Mouse (Mus musculus): ENCODE measurements around the gene Nos1. TPM values are rescaled to one million over a fixed set of nuclear protein-coding genes. Genes with fewer than 3 reads are reported as not detected.

Nos1 gene
- polyA plus RNA-seq, 1 experiment from 2014 or later, result 0.50 TPM

DNA sequence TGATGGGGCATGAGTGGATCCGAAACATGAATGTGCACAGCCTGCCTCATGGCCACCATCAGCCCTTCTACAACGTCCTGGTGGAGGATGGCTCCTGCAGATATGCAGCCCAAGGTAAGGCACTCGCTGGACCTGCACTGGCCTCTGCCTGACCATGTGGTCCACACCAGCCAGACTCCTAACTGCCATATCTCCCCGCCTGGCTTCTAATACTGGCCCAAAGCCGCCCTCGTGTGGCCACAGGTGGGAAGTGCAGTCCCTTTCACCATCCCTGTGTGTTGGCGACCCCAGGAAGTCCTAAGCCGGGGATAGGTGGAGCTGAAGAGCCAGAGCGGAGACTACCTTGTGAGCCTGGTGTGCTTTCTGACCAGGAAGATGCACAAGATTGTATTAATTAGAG is 221.2 kb downstream of the Nos1 start:
- 49% methylated on average over 9 of the region's 9 CpGs for WGBS
- Histone ChIP-seq H3K9me3 (replicated peaks) (no peaks in the 10 kb centered on the region), H3K27me3 (ENCODE audit: low read depth, poor library complexity, severe bottlenecking) (no peaks in the 10 kb centered on the region), H3K27ac (no peak overlapping the region), H3K4me1 (no peaks in the 10 kb centered on the region), H3K36me3 (peaks cover 99% of the 10 kb centered on the region), H3K4me3 (no peak overlapping the region)
- DNase-seq (ENCODE audit: low spot score), result peak; percentile 83

DNA sequence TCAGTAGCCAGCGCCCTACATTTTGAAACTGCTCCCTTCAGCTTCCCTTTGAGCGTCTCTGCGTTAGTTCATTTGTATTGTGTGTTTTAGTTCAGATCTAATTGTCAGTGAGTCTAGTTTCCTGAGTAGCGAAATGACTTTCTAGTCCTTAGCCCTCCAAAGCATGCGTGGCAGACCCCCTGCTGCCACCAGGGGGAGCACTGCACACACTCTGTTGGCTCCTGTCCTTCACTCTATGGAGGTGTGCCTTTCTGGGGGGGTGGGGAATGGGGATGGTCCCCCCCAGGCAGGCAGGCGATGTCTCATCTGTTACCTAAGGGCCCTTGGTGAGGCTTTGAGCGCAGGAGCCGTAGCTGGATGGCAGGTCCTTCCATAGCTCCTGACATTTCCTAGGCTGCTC is 223.8 kb downstream of the Nos1 start:
- Histone ChIP-seq H3K4me1 (no peaks in the 10 kb centered on the region), H3K36me3 (peaks cover 99% of the 10 kb centered on the region), H3K9me3 (replicated peaks) (no peaks in the 10 kb centered on the region), H3K4me3 (no peak overlapping the region), H3K27me3 (ENCODE audit: low read depth, poor library complexity, severe bottlenecking) (no peaks in the 10 kb centered on the region), H3K27ac (no peak overlapping the region)
- 81% methylated on average over 8 of the region's 8 CpGs for WGBS
- peak; percentile 64 for DNase-seq (ENCODE audit: low spot score)

DNA sequence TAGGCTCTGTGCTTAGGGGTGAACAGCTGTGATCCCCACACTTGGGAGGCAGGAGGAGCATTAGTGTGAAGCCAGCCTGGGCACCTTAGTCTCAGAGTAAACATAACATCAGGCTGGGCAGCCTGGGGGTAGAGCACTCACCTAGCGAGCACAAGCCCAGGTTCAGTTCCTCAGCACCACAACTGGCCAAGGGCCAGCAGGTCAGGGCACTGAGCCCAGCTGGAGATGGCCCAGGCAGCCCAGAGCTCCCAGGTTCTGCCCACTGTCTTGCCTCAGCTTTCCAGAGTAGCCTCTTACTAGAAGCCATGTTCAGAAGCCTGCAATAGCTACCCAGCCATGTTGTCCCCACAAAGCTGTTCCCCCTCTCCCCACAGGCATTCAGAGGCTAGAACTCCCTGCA is 224.9 kb downstream of the Nos1 start:
- H3K4me3 ChIP-seq, result no peak overlapping the region
- H3K4me1 ChIP-seq, result no peaks in the 10 kb centered on the region
- no peak overlapping the region for H3K27ac ChIP-seq
- H3K36me3 ChIP-seq, result peaks cover 98% of the 10 kb centered on the region
- no peak for DNase-seq (ENCODE audit: low spot score)
- H3K27me3 ChIP-seq (ENCODE audit: low read depth, poor library complexity, severe bottlenecking), result no peaks in the 10 kb centered on the region
- no peaks in the 10 kb centered on the region for H3K9me3 ChIP-seq (replicated peaks)
- WGBS, result 88% methylated on average over 1 of the region's 1 CpGs

DNA sequence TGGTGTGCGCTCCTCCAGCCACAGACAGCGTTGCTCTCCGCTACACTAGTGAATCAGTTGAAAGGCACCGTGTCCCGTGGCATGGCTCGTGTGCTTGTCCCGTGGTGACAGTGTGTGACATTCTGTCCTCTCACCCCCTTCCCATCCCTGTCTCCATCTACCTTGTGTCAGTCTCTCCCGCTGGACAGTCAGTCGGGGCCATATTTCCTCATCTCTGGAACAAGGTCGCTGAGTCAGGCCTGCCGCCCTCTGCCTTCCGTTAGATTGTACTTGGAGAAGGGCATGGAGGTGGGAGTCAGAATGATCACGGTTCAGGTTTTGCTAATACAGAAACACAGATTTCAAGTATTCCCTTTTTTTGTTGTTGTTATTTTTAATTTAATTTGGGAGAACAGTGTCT is 227.5 kb downstream of the Nos1 start:
- Histone ChIP-seq H3K27me3 (ENCODE audit: low read depth, poor library complexity, severe bottlenecking) (no peaks in the 10 kb centered on the region), H3K27ac (no peak overlapping the region), H3K9me3 (replicated peaks) (no peaks in the 10 kb centered on the region), H3K4me1 (no peaks in the 10 kb centered on the region), H3K36me3 (peaks cover 79% of the 10 kb centered on the region), H3K4me3 (no peak overlapping the region)
- DNase-seq (ENCODE audit: low spot score), result no peak
- WGBS, result 93% methylated on average over 13 of the region's 13 CpGs

Other genes with a start within 250 kb of the Nos1 start
- gene Fbxo21, start 195.7 kb downstream of the Nos1 start, polyA plus RNA-seq (2016; fragmentation: Nextera tagmentation; extraction: Ambion mirVana), result 86.1 and 93.4 TPM in 2 replicates
- 0.14 and 0.48 TPM in 2 replicates for gene Tesc, start 246.7 kb downstream of the Nos1 start, polyA plus RNA-seq (2016; fragmentation: Nextera tagmentation; extraction: Ambion mirVana)